Mouse (Mus musculus): ENCODE data around the gene Furin. TPM values are rescaled to one million over a fixed set of nuclear protein-coding genes. Genes with fewer than 3 reads are reported as not detected.

Furin gene
- polyA plus RNA-seq, 1 experiment, result 56.4 TPM

- no peak for DNase-seq
- H3K4me3 ChIP-seq (ENCODE audit: control insufficient read depth, insufficient read depth, low read length), result no peak overlapping the region
- no peak for TF ChIP-seq POLR2A (IDR thresholded peaks at IDR 0.05; ENCODE audit: control insufficient read depth, extremely low read depth, insufficient read depth, low read length, poor library complexity)
- TF ChIP-seq CTCF (IDR thresholded peaks at IDR 0.05; ENCODE audit: borderline replicate concordance, control insufficient read depth, extremely low read depth, insufficient read depth, low read length, poor library complexity), result no peak
- H3K4me1 ChIP-seq (replicated peaks; ENCODE audit: control insufficient read depth, insufficient read depth, low read length), result peaks cover 26% of the 10 kb centered on the region
- 77% methylated on average over 6 of the region's 6 CpGs for WGBS
- H3K27ac ChIP-seq (ENCODE audit: control insufficient read depth, insufficient read depth, low read length), result no peak overlapping the region
- no peaks in the 10 kb centered on the region for H3K36me3 ChIP-seq (ENCODE audit: control insufficient read depth, insufficient read depth, low read length)
- H3K27me3 ChIP-seq (ENCODE audit: control insufficient read depth, insufficient read depth, low read length), result no peaks in the 10 kb centered on the region
Observed at GRCm38 (mm10) chr7:80421576-80421975, 16.3 kb upstream of the Furin start.

GRCm38 (mm10) chr7:80420586-80420985 is 15.3 kb upstream of the Furin start:
- Histone ChIP-seq H3K4me3 (ENCODE audit: control insufficient read depth, insufficient read depth, low read length) (no peak overlapping the region), H3K36me3 (ENCODE audit: control insufficient read depth, insufficient read depth, low read length) (no peaks in the 10 kb centered on the region), H3K27ac (ENCODE audit: control insufficient read depth, insufficient read depth, low read length) (no peak overlapping the region), H3K4me1 (replicated peaks; ENCODE audit: control insufficient read depth, insufficient read depth, low read length) (peaks cover 31% of the 10 kb centered on the region), H3K27me3 (ENCODE audit: control insufficient read depth, insufficient read depth, low read length) (no peaks in the 10 kb centered on the region)
- WGBS, result 81% methylated on average over 4 of the region's 4 CpGs
- TF ChIP-seq POLR2A (IDR thresholded peaks at IDR 0.05; ENCODE audit: control insufficient read depth, extremely low read depth, insufficient read depth, low read length, poor library complexity), result no peak
- TF ChIP-seq CTCF (IDR thresholded peaks at IDR 0.05; ENCODE audit: borderline replicate concordance, control insufficient read depth, extremely low read depth, insufficient read depth, low read length, poor library complexity), result no peak
- DNase-seq, result no peak

DNA sequence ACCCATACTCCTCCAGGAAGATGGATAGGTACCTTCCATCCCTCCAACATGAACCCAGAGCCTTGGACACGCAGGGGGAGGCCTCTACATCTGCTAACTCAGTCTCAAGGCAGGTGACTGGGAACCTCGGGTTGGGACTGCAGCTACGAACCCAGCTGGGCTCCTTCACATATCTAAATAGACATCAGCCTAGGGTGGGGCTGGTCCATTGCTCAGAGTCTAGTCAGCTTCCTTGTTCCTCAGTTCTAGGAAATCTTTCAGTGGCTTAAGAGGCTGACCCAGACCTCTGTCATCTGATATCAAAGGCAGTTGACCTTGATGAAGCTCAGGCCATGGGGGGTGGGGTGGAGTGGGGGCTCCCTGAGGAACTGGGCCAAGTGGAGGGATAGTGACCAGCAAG is 14.0 kb upstream of the Furin start:
- no peak for DNase-seq
- H3K4me1 ChIP-seq (replicated peaks; ENCODE audit: control insufficient read depth, insufficient read depth, low read length), result peaks cover 39% of the 10 kb centered on the region
- no peak overlapping the region for H3K27ac ChIP-seq (ENCODE audit: control insufficient read depth, insufficient read depth, low read length)
- 73% methylated on average over 3 of the region's 3 CpGs for WGBS
- no peaks in the 10 kb centered on the region for H3K36me3 ChIP-seq (ENCODE audit: control insufficient read depth, insufficient read depth, low read length)
- no peak for TF ChIP-seq CTCF (IDR thresholded peaks at IDR 0.05; ENCODE audit: borderline replicate concordance, control insufficient read depth, extremely low read depth, insufficient read depth, low read length, poor library complexity)
- no peaks in the 10 kb centered on the region for H3K27me3 ChIP-seq (ENCODE audit: control insufficient read depth, insufficient read depth, low read length)
- no peak overlapping the region for H3K4me3 ChIP-seq (ENCODE audit: control insufficient read depth, insufficient read depth, low read length)

DNA sequence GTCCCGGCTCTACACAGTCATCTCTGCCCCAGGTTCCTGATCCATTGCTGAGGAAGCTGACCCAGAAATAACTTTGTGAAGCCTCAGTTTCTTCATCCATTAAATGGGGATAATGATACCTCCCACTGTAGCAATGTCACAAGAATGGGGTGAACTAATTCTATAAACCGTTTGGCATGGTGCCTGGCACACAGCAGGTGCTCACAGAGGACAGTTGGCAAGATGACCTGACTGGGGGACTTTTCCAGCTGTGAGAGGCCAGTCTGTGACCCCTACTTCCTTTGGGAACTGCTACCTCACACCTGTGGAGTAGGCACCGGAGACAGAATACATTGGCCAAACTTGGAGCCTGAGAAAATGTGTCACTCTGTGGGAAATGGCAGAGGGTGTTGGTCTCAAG is 12.8 kb upstream of the Furin start:
- TF ChIP-seq CTCF (IDR thresholded peaks at IDR 0.05; ENCODE audit: borderline replicate concordance, control insufficient read depth, extremely low read depth, insufficient read depth, low read length, poor library complexity) (no peak), POLR2A (IDR thresholded peaks at IDR 0.05; ENCODE audit: control insufficient read depth, extremely low read depth, insufficient read depth, low read length, poor library complexity) (no peak)
- peaks cover 48% of the 10 kb centered on the region for H3K4me1 ChIP-seq (replicated peaks; ENCODE audit: control insufficient read depth, insufficient read depth, low read length)

GRCm38 (mm10) chr7:80417601-80418000 is 12.4 kb upstream of the Furin start:
- H3K27ac ChIP-seq (ENCODE audit: control insufficient read depth, insufficient read depth, low read length), result peak overlapping the region; percentile 65; the same call in 1 of the 2 replicates
- DNase-seq, result no peak
- no peak overlapping the region for H3K4me3 ChIP-seq (ENCODE audit: control insufficient read depth, insufficient read depth, low read length)
- H3K4me1 ChIP-seq (replicated peaks; ENCODE audit: control insufficient read depth, insufficient read depth, low read length), result peaks cover 45% of the 10 kb centered on the region
- no peaks in the 10 kb centered on the region for H3K27me3 ChIP-seq (ENCODE audit: control insufficient read depth, insufficient read depth, low read length)
- TF ChIP-seq CTCF (IDR thresholded peaks at IDR 0.05; ENCODE audit: borderline replicate concordance, control insufficient read depth, extremely low read depth, insufficient read depth, low read length, poor library complexity), result no peak
- TF ChIP-seq POLR2A (IDR thresholded peaks at IDR 0.05; ENCODE audit: control insufficient read depth, extremely low read depth, insufficient read depth, low read length, poor library complexity), result no peak
- no peaks in the 10 kb centered on the region for H3K36me3 ChIP-seq (ENCODE audit: control insufficient read depth, insufficient read depth, low read length)

More for the DNA sequence above, 12.8 kb upstream of the Furin start:
- Histone ChIP-seq H3K27me3 (ENCODE audit: control insufficient read depth, insufficient read depth, low read length) (no peaks in the 10 kb centered on the region), H3K4me3 (ENCODE audit: control insufficient read depth, insufficient read depth, low read length) (no peak overlapping the region), H3K36me3 (ENCODE audit: control insufficient read depth, insufficient read depth, low read length) (no peaks in the 10 kb centered on the region), H3K27ac (ENCODE audit: control insufficient read depth, insufficient read depth, low read length) (no peak overlapping the region)
- no peak for DNase-seq
- WGBS, result 97% methylated on average over 3 of the region's 3 CpGs

- Histone ChIP-seq H3K4me1 (replicated peaks; ENCODE audit: control insufficient read depth, insufficient read depth, low read length) (peaks cover 44% of the 10 kb centered on the region), H3K36me3 (ENCODE audit: control insufficient read depth, insufficient read depth, low read length) (no peaks in the 10 kb centered on the region), H3K27ac (ENCODE audit: control insufficient read depth, insufficient read depth, low read length) (peak overlapping the region; percentile 65; the same call in 1 of the 2 replicates), H3K4me3 (ENCODE audit: control insufficient read depth, insufficient read depth, low read length) (no peak overlapping the region), H3K27me3 (ENCODE audit: control insufficient read depth, insufficient read depth, low read length) (no peaks in the 10 kb centered on the region)
- 29% methylated on average over 7 of the region's 7 CpGs for WGBS
- DNase-seq, result no peak
- TF ChIP-seq POLR2A (IDR thresholded peaks at IDR 0.05; ENCODE audit: control insufficient read depth, extremely low read depth, insufficient read depth, low read length, poor library complexity) (no peak), CTCF (IDR thresholded peaks at IDR 0.05; ENCODE audit: borderline replicate concordance, control insufficient read depth, extremely low read depth, insufficient read depth, low read length, poor library complexity) (no peak)
Observed at GRCm38 (mm10) chr7:80416969-80417368, 11.7 kb upstream of the Furin start.

GRCm38 (mm10) chr7:80414303-80414855 is 9.1 kb upstream of the Furin start:
- Histone ChIP-seq H3K36me3 (ENCODE audit: control insufficient read depth, insufficient read depth, low read length) (no peaks in the 10 kb centered on the region), H3K4me3 (ENCODE audit: control insufficient read depth, insufficient read depth, low read length) (no peak overlapping the region), H3K4me1 (replicated peaks; ENCODE audit: control insufficient read depth, insufficient read depth, low read length) (peaks cover 44% of the 10 kb centered on the region), H3K27me3 (ENCODE audit: control insufficient read depth, insufficient read depth, low read length) (no peaks in the 10 kb centered on the region), H3K27ac (ENCODE audit: control insufficient read depth, insufficient read depth, low read length) (peak overlapping the region; percentile 87)
- TF ChIP-seq CTCF (IDR thresholded peaks at IDR 0.05; ENCODE audit: borderline replicate concordance, control insufficient read depth, extremely low read depth, insufficient read depth, low read length, poor library complexity), result no peak
- TF ChIP-seq POLR2A (IDR thresholded peaks at IDR 0.05; ENCODE audit: control insufficient read depth, extremely low read depth, insufficient read depth, low read length, poor library complexity), result no peak
- 16% methylated on average over 7 of the region's 7 CpGs for WGBS
- DNase-seq, result no peak
